Mouse (Mus musculus): ENCODE data around the gene Pla2g4d. TPM values are rescaled to one million over a fixed set of nuclear protein-coding genes. Genes with fewer than 3 reads are reported as not detected.

Pla2g4d gene
- total and polyA plus RNA-seq, 3 experiments = not detected

DNA sequence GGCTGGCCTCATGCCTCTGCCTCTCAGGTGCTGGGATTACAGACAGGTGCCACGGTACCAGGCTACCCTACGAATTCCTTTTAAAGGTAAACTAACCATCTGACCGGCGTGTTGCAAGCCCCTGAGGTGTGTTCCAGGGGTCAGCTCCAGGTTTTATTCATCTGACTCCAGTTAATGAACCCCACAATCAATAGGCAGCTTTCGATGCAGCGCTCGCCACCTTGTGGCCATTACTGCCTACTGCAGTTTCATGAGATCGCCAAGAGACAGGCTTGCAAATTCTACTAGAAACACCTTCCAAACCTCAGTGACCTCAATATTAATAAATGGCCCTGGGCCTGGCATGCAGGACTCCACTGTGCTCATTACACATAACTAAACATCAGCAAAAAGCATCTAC is 9.0 kb downstream of the Pla2g4d start:
- H3K79me2 ChIP-seq (ENCODE audit: control insufficient read depth, insufficient read depth, low read length, poor library complexity) = no peaks in the 10 kb centered on the region
- H3K36me3 ChIP-seq (ENCODE audit: control insufficient read depth in 1 of 2, insufficient read depth in 2 of 2, low read length in 2 of 2) = no peaks in the 10 kb centered on the region
- peak; percentile 66 for DNase-seq (ENCODE audit: low read depth, low spot score)
- H3K27ac ChIP-seq (ENCODE audit: control insufficient read depth, low read depth, low read length) = no peak overlapping the region
- H3K4me3 ChIP-seq (ENCODE audit: control insufficient read depth in 1 of 2, insufficient read depth in 1 of 2, low read depth in 2 of 2, low read length in 2 of 2) = peak overlapping the region; percentile 24 to 45; a peak in 1 of 4 replicates
- TF ChIP-seq TCF12 (IDR thresholded peaks at IDR 0.05; ENCODE audit: low read depth, low read length) (no peak), SIN3A (IDR thresholded peaks at IDR 0.05; ENCODE audit: low read length) (no peak), BHLHE40 (IDR thresholded peaks at IDR 0.05; ENCODE audit: borderline replicate concordance, low read depth, low read length) (no peak), MEF2A (IDR thresholded peaks at IDR 0.05; ENCODE audit: extremely low read depth, insufficient replicate concordance, low read depth, low read length, poor library complexity, severe bottlenecking) (no peak), SMC3 (IDR thresholded peaks at IDR 0.05; ENCODE audit: low read depth, low read length) (peak; percentile 82), MXI1 (IDR thresholded peaks at IDR 0.05; ENCODE audit: low read depth, low read length) (no peak), ZMIZ1 (IDR thresholded peaks at IDR 0.05; ENCODE audit: low read depth, low read length) (no peak), ETS1 (IDR thresholded peaks at IDR 0.05; ENCODE audit: low read depth, low read length) (no peak), RAD21 (IDR thresholded peaks at IDR 0.05; ENCODE audit: low read depth, low read length) (peak; percentile 66), CTCF (IDR thresholded peaks at IDR 0.05 in 2 of 3, conservative IDR thresholded peaks at IDR 0.05 in 1 of 3; ENCODE audit: control insufficient read depth in 1 of 3, insufficient read depth in 1 of 3, low read depth in 2 of 3, low read length in 3 of 3, poor library complexity in 1 of 3, severe bottlenecking in 1 of 3) (peak; percentile 82 to 91 (median 88)), KAT2A (conservative IDR thresholded peaks at IDR 0.05; ENCODE audit: low read depth, low read length) (no peak), MYC (IDR thresholded peaks at IDR 0.05; ENCODE audit: low read depth, low read length) (no peak), GABPA (IDR thresholded peaks at IDR 0.05; ENCODE audit: low read depth, low read length) (no peak), POLR2A (IDR thresholded peaks at IDR 0.05; ENCODE audit: control insufficient read depth in 1 of 2, insufficient read depth in 1 of 2, low read depth in 1 of 2, low read length in 2 of 2, poor library complexity in 1 of 2) (no peak), RCOR1 (IDR thresholded peaks at IDR 0.05; ENCODE audit: low read depth, low read length) (no peak), HCFC1 (IDR thresholded peaks at IDR 0.05; ENCODE audit: low read depth, low read length) (no peak), POLR2AphosphoS2 (IDR thresholded peaks at IDR 0.05; ENCODE audit: low read length) (no peak)
- H3K27me3 ChIP-seq (ENCODE audit: control insufficient read depth in 1 of 2, insufficient read depth in 2 of 2, low read length in 2 of 2) = peaks cover 2 to 7% of the 10 kb centered on the region in 2 experiments; a peak in 3 of 4 replicates
- H3K9me3 ChIP-seq (replicated peaks; ENCODE audit: insufficient read depth, low read length) = no peaks in the 10 kb centered on the region
- H3K4me1 ChIP-seq (ENCODE audit: control insufficient read depth in 1 of 2, insufficient read depth in 2 of 2, low read length in 2 of 2) = 0 out of 4 replicates have a peak, but pooled peaks cover 0 to 3% of the 10 kb centered on the region in 2 experiments
- no peak overlapping the region for H3K9ac ChIP-seq (ENCODE audit: control insufficient read depth, low read depth, low read length, poor library complexity, severe bottlenecking)

DNA sequence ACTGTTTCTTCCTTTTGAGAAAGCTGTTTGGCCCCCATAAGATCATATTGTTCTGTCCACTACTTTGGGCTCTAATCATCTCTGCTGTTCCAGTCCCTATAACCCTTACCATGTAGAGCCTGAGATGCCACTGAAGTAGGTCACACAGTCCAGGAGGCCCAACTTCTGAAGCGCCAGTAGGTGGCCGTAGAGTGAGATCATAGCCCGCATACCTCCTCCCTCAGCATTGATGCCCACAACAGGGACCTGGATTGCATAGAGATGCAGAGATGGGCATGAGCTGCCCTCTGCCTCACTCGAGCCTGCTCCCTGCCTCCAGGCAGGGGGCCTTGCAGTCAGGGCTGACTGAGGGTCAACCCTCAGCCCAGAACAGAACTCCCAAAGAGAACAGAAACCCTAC is 12.0 kb downstream of the Pla2g4d start:
- H3K4me3 ChIP-seq (ENCODE audit: control insufficient read depth in 1 of 2, insufficient read depth in 1 of 2, low read depth in 2 of 2, low read length in 2 of 2) = no peak overlapping the region
- no peaks in the 10 kb centered on the region for H3K9me3 ChIP-seq (replicated peaks; ENCODE audit: insufficient read depth, low read length)
- H3K79me2 ChIP-seq (ENCODE audit: control insufficient read depth, insufficient read depth, low read length, poor library complexity) = no peaks in the 10 kb centered on the region
- 0 out of 4 replicates have a peak, but pooled peaks cover 0 to 3% of the 10 kb centered on the region in 2 experiments for H3K4me1 ChIP-seq (ENCODE audit: control insufficient read depth in 1 of 2, insufficient read depth in 2 of 2, low read length in 2 of 2)
- H3K9ac ChIP-seq (ENCODE audit: control insufficient read depth, low read depth, low read length, poor library complexity, severe bottlenecking) = no peak overlapping the region
- H3K27me3 ChIP-seq (ENCODE audit: control insufficient read depth in 1 of 2, insufficient read depth in 2 of 2, low read length in 2 of 2) = peaks cover 2 to 4% of the 10 kb centered on the region in 2 experiments; a peak in 2 of 4 replicates
- no peak for DNase-seq (ENCODE audit: low read depth, low spot score)
- no peak overlapping the region for H3K27ac ChIP-seq (ENCODE audit: control insufficient read depth, low read depth, low read length)
- TF ChIP-seq E2F4 (IDR thresholded peaks at IDR 0.05; ENCODE audit: borderline replicate concordance, low read depth, low read length) (no peak), SMC3 (IDR thresholded peaks at IDR 0.05; ENCODE audit: low read depth, low read length) (no peak), TBP (IDR thresholded peaks at IDR 0.05; ENCODE audit: low read depth, low read length) (no peak), GABPA (IDR thresholded peaks at IDR 0.05; ENCODE audit: low read depth, low read length) (no peak), USF1 (IDR thresholded peaks at IDR 0.05; ENCODE audit: low read depth, low read length) (no peak), HCFC1 (IDR thresholded peaks at IDR 0.05; ENCODE audit: low read depth, low read length) (no peak), NELFE (IDR thresholded peaks at IDR 0.05; ENCODE audit: low read depth, low read length) (no peak), BHLHE40 (IDR thresholded peaks at IDR 0.05; ENCODE audit: borderline replicate concordance, low read depth, low read length) (no peak), USF2 (IDR thresholded peaks at IDR 0.05; ENCODE audit: borderline replicate concordance in 1 of 2, insufficient read depth in 1 of 2, low read depth in 1 of 2, low read length in 2 of 2) (no peak), MYB (IDR thresholded peaks at IDR 0.05; ENCODE audit: low read depth, low read length) (no peak), SIN3A (IDR thresholded peaks at IDR 0.05; ENCODE audit: low read length) (no peak), GATA1 (IDR thresholded peaks at IDR 0.05; ENCODE audit: low read depth, low read length) (no peak), MEF2A (IDR thresholded peaks at IDR 0.05; ENCODE audit: extremely low read depth, insufficient replicate concordance, low read depth, low read length, poor library complexity, severe bottlenecking) (no peak), CHD1 (IDR thresholded peaks at IDR 0.05; ENCODE audit: low read depth, low read length) (no peak), ZMIZ1 (IDR thresholded peaks at IDR 0.05; ENCODE audit: low read depth, low read length) (no peak), RAD21 (IDR thresholded peaks at IDR 0.05; ENCODE audit: low read depth, low read length) (no peak), JUND (IDR thresholded peaks at IDR 0.05; ENCODE audit: low read depth, low read length) (no peak), MXI1 (IDR thresholded peaks at IDR 0.05; ENCODE audit: low read depth, low read length) (no peak)
- no peaks in the 10 kb centered on the region for H3K36me3 ChIP-seq (ENCODE audit: control insufficient read depth in 1 of 2, insufficient read depth in 2 of 2, low read length in 2 of 2)
